Mouse (Mus musculus): ENCODE results near the gene Tent5b. TPM values are rescaled to one million over a fixed set of nuclear protein-coding genes. Genes with fewer than 3 reads are reported as not detected.

The Tent5b gene
- polyA plus RNA-seq, 1 experiment from 2014 or later = 0.30 TPM

DNA sequence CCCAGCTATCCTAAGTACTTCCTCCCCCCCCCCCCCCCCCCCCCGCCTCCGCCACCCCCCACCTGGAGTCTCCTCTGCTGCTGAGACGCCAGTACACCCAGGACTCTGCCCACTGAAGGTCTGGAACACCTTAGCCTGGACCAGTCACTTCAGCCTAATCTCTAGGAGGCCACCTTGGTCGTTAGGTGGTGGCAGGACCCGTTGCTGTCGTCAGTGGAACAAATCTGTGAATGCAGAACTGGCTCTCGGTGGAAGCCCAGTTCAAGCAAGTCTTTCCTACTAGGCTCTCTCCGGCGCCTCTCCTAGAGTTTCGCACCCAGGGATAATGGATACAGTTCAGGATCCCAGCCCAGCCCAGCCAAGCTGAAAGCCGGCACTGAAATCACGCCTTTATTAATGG, 14.0 kb downstream of the Tent5b start:
- WGBS = 25% methylated on average over 10 of the region's 12 CpGs
- Histone ChIP-seq H3K27ac (no peak overlapping the region), H3K9ac (no peak overlapping the region)

DNA sequence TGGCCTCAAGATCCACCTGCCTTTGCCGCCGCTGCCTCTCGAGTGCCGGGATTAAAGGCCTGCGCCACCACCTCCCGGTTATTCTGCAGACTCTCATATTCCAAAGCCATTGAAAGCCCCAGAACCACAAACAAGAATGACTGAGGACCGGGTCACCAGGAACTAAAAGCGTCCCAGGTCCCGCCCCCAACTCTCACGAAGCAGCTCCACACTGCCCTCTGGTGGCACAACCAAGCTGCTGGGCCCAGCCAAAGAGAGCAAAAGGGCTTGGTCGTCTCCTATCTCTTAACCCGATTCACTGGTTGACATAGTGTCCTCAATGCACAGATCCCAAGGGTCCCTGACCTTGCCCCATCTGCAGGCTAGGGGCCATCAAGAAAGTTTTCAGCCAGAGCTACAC, 14.5 kb downstream of the Tent5b start:
- under 1% methylated on average over 12 of the region's 12 CpGs for WGBS
- no peaks in the 10 kb centered on the region for H3K9me3 ChIP-seq
- H3K9ac ChIP-seq = no peak overlapping the region
- H3K4me2 ChIP-seq = peak overlapping the region; percentile 52
- ATAC-seq (ENCODE audit: low FRiP score) = peak; percentile 37; the same call in 1 of the 2 replicates
- no peaks in the 10 kb centered on the region for H3K36me3 ChIP-seq
- peaks cover 62% of the 10 kb centered on the region for H3K27me3 ChIP-seq
- H3K4me1 ChIP-seq (replicated peaks) = peaks cover 37% of the 10 kb centered on the region
- peak overlapping the region; percentile 26 for H3K4me3 ChIP-seq
- no peak overlapping the region for H3K27ac ChIP-seq

More for the DNA sequence above, 14.0 kb downstream of the Tent5b start:
- H3K27me3 ChIP-seq = peaks cover 56% of the 10 kb centered on the region
- H3K4me2 ChIP-seq = peak overlapping the region; percentile 52
- peaks cover 34% of the 10 kb centered on the region for H3K4me1 ChIP-seq (replicated peaks)
- no peaks in the 10 kb centered on the region for H3K36me3 ChIP-seq
- ATAC-seq (ENCODE audit: low FRiP score) = no peak
- no peaks in the 10 kb centered on the region for H3K9me3 ChIP-seq
- peak overlapping the region; percentile 26 for H3K4me3 ChIP-seq

GRCm38 (mm10) chr4:133494867-133495266, 14.9 kb downstream of the Tent5b start:
- Histone ChIP-seq H3K9ac (no peak overlapping the region), H3K27me3 (peaks cover 66% of the 10 kb centered on the region), H3K27ac (no peak overlapping the region), H3K4me2 (no peak overlapping the region), H3K4me1 (replicated peaks) (peaks cover 32% of the 10 kb centered on the region), H3K4me3 (no peak overlapping the region), H3K36me3 (no peaks in the 10 kb centered on the region), H3K9me3 (no peaks in the 10 kb centered on the region)
- no peak for ATAC-seq (ENCODE audit: low FRiP score)
- 68% methylated on average over 4 of the region's 4 CpGs for WGBS

DNA sequence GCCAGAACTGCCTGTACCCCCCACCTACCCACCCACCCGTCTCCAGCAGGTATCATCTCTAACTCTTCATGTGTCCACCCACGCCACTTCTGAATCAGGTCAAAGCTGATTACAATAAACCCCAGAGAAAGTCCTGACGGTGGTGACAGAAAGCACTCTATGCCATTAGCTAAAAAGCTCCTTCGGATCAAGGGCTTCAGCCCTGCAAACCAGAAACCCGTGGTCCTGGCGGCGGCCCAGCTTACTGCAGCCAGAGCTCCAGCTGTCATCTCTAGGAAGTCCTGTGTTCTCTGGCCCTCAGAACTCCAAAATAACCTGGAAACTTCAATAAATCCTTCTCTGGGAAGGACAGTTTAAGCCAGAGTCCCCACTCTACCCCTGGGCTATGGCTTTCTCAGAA, 15.8 kb downstream of the Tent5b start:
- Histone ChIP-seq H3K27ac (no peak overlapping the region), H3K27me3 (peaks cover 74% of the 10 kb centered on the region), H3K36me3 (no peaks in the 10 kb centered on the region), H3K9ac (no peak overlapping the region), H3K4me2 (no peak overlapping the region), H3K4me3 (no peak overlapping the region), H3K4me1 (replicated peaks) (peaks cover 32% of the 10 kb centered on the region), H3K9me3 (no peaks in the 10 kb centered on the region)
- WGBS = 39% methylated on average over 7 of the region's 7 CpGs
- no peak for ATAC-seq (ENCODE audit: low FRiP score)

- peak overlapping the region; percentile 98 for H3K4me2 ChIP-seq
- no peaks in the 10 kb centered on the region for H3K36me3 ChIP-seq
- H3K9me3 ChIP-seq = no peaks in the 10 kb centered on the region
- peak overlapping the region; percentile 68 for H3K4me3 ChIP-seq
- peaks cover 86% of the 10 kb centered on the region for H3K27me3 ChIP-seq
- WGBS = 26% methylated on average over 6 of the region's 6 CpGs
- peaks cover 32% of the 10 kb centered on the region for H3K4me1 ChIP-seq (replicated peaks)
- no peak for ATAC-seq (ENCODE audit: low FRiP score)
- peak overlapping the region; percentile 82; the same call in 1 of the 2 replicates for H3K9ac ChIP-seq
- H3K27ac ChIP-seq = no peak overlapping the region
These were observed 17.0 kb downstream of the Tent5b start for GRCm38 (mm10) chr4:133496738-133497445.

GRCm38 (mm10) chr4:133497461-133498159, 17.7 kb downstream of the Tent5b start:
- Histone ChIP-seq H3K27ac (no peak overlapping the region; the same call in 1 of the 2 replicates), H3K4me3 (peak overlapping the region; percentile 68), H3K4me2 (peak overlapping the region; percentile 98), H3K9ac (peak overlapping the region; percentile 82), H3K9me3 (no peaks in the 10 kb centered on the region), H3K4me1 (replicated peaks) (peaks cover 32% of the 10 kb centered on the region), H3K27me3 (peaks cover 93% of the 10 kb centered on the region), H3K36me3 (no peaks in the 10 kb centered on the region)
- WGBS = under 1% methylated on average over 68 of the region's 70 CpGs
- peak; percentile 69 for ATAC-seq (ENCODE audit: low FRiP score)

DNA sequence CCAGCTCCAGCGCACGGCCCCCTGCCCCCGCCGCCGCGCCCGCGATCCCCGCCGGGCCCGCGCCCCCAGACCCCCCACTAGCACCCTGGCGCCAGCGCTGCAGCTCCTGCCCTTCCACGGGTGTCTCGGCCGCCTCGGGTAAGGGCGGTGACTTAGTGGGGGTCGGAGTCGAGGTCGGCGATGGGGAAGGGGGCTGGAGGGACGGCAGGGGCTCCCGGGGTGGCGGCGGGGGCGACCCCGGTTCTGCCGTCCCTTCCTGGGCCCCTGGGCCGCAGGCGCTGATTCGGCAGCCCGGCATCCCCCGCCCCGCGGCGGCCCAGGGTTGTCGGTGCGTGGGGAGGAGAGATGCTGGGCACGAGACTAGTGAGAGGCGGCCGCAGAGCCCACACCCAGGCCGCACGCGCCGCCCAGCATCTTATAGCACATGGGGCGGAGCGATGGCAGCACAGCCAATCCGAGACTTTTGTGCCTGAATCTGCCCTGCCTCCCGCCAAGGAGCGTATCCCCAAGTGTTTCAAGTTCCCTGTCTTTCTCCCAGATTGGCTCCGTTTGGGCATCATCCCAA, 18.3 kb downstream of the Tent5b start, which contains the start of gene Trnp1:
Gene Trnp1 (minus strand): TSS at position 391 of the 565 bp plus-strand sequence.
- no peaks in the 10 kb centered on the region for H3K36me3 ChIP-seq
- peaks cover 32% of the 10 kb centered on the region for H3K4me1 ChIP-seq (replicated peaks)
- H3K9ac ChIP-seq = peak within 1 kb of the TSS; percentile 82
- peak within 1 kb of the TSS; percentile 68 for H3K4me3 ChIP-seq
- WGBS = under 1% methylated on average over 50 of the region's 53 CpGs
- H3K27ac ChIP-seq = no peak within 1 kb of the TSS; the same call in 1 of the 2 replicates
- peak; percentile 92 for ATAC-seq (ENCODE audit: low FRiP score)
- no peaks in the 10 kb centered on the region for H3K9me3 ChIP-seq
- H3K4me2 ChIP-seq = peak within 1 kb of the TSS; percentile 98
- H3K27me3 ChIP-seq = peaks cover 96% of the 10 kb centered on the region

DNA sequence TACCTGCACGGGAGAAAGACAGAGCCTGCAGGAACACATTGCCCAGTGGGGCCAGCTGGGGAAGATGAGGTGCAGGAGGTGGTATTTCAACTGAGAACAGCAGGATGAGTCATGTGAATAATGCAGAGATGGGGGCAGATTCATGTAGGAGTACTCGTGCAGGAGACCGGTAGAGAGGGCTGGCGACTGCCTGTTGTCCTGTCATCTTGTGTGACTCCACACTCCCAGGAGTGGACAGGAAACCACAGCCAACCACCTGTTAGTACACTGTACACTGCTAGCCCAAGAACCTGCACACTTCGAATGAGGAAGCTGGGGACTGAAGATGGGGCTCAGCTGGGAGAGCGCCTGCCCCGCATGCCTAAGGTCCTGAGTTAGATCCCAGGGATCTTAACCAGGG, 21.6 kb downstream of the Tent5b start:
- no peaks in the 10 kb centered on the region for H3K9me3 ChIP-seq
- no peak overlapping the region for H3K9ac ChIP-seq
- peaks cover 94% of the 10 kb centered on the region for H3K27me3 ChIP-seq
- H3K4me2 ChIP-seq = no peak overlapping the region
- no peak for ATAC-seq (ENCODE audit: low FRiP score)
- H3K27ac ChIP-seq = no peak overlapping the region
- H3K4me3 ChIP-seq = no peak overlapping the region
- H3K4me1 ChIP-seq (replicated peaks) = peaks cover 27% of the 10 kb centered on the region
- no peaks in the 10 kb centered on the region for H3K36me3 ChIP-seq
- WGBS = 70% methylated on average over 7 of the region's 7 CpGs

- peaks cover under 1% of the 10 kb centered on the region; the same call in 1 of the 2 replicates for H3K4me1 ChIP-seq (replicated peaks)
- H3K4me3 ChIP-seq = no peak overlapping the region
- 61% methylated on average over 5 of the region's 5 CpGs for WGBS
- no peak overlapping the region for H3K4me2 ChIP-seq
- no peak overlapping the region for H3K9ac ChIP-seq
- no peaks in the 10 kb centered on the region for H3K36me3 ChIP-seq
- no peak overlapping the region for H3K27ac ChIP-seq
- H3K9me3 ChIP-seq = no peaks in the 10 kb centered on the region
- no peak for ATAC-seq (ENCODE audit: low FRiP score)
- peaks cover 78% of the 10 kb centered on the region for H3K27me3 ChIP-seq
These were observed 24.4 kb downstream of the Tent5b start for GRCm38 (mm10) chr4:133504300-133504699.

GRCm38 (mm10) chr4:133504755-133505485, 25.0 kb downstream of the Tent5b start:
- H3K9ac ChIP-seq = no peak overlapping the region
- no peaks in the 10 kb centered on the region for H3K4me1 ChIP-seq (replicated peaks)
- ATAC-seq (ENCODE audit: low FRiP score) = no peak
- WGBS = 74% methylated on average over 9 of the region's 9 CpGs
- no peak overlapping the region for H3K27ac ChIP-seq
- no peaks in the 10 kb centered on the region for H3K36me3 ChIP-seq
- no peaks in the 10 kb centered on the region for H3K9me3 ChIP-seq
- H3K27me3 ChIP-seq = peaks cover 72% of the 10 kb centered on the region
- no peak overlapping the region for H3K4me3 ChIP-seq
- no peak overlapping the region for H3K4me2 ChIP-seq

GRCm38 (mm10) chr4:133506573-133506972, 26.6 kb downstream of the Tent5b start:
- H3K27ac ChIP-seq = no peak overlapping the region
- H3K4me2 ChIP-seq = no peak overlapping the region
- H3K4me3 ChIP-seq = no peak overlapping the region
- H3K27me3 ChIP-seq = peaks cover 55% of the 10 kb centered on the region
- no peaks in the 10 kb centered on the region for H3K4me1 ChIP-seq (replicated peaks)
- no peak overlapping the region for H3K9ac ChIP-seq
- WGBS = 79% methylated on average over 5 of the region's 5 CpGs
- H3K36me3 ChIP-seq = no peaks in the 10 kb centered on the region
- H3K9me3 ChIP-seq = no peaks in the 10 kb centered on the region
- no peak for ATAC-seq (ENCODE audit: low FRiP score)

- peaks cover 39% of the 10 kb centered on the region for H3K27me3 ChIP-seq
- H3K36me3 ChIP-seq = no peaks in the 10 kb centered on the region
- ATAC-seq (ENCODE audit: low FRiP score) = no peak
- H3K4me1 ChIP-seq (replicated peaks) = no peaks in the 10 kb centered on the region
- H3K4me2 ChIP-seq = no peak overlapping the region
- H3K9me3 ChIP-seq = no peaks in the 10 kb centered on the region
- H3K27ac ChIP-seq = no peak overlapping the region
- WGBS = 77% methylated on average over 7 of the region's 7 CpGs
- no peak overlapping the region for H3K9ac ChIP-seq
- H3K4me3 ChIP-seq = no peak overlapping the region
These were observed 29.1 kb downstream of the Tent5b start for GRCm38 (mm10) chr4:133508990-133509389.
